Mouse (Mus musculus): ENCODE data around the gene Gm45618. TPM values are rescaled to one million over a fixed set of nuclear protein-coding genes. Genes with fewer than 3 reads are reported as not detected.
"Not testable (repeated sequence)": the region's sequence is repeated elsewhere in the genome, so short reads cannot be mapped to it uniquely, and the experiment has no call there.

The Gm45618 gene
- not detected in 2 replicates for polyA plus RNA-seq (2014; fragmentation: Nextera tagmentation; extraction: Ambion mirVana)

GRCm38 (mm10) chr7:142120629-142121028 is at the start of gene Gm45618:
Gm45618 (minus strand) TSS chr7:142120729.
- not testable (repeated sequence) for H3K36me3 ChIP-seq (ENCODE audit: control insufficient read depth, insufficient read depth, low read length); ATAC-seq (ENCODE audit: insufficient number of reproducible peaks, low FRiP score, low TSS enrichment, low read depth); H3K27ac ChIP-seq (replicated peaks; ENCODE audit: low read depth, low read length); DNase-seq (ENCODE audit: low spot score); H3K27me3 ChIP-seq (ENCODE audit: control insufficient read depth, insufficient read depth, low read length); H3K4me1 ChIP-seq (ENCODE audit: control insufficient read depth, insufficient read depth, low read length); H3K9me3 ChIP-seq (ENCODE audit: control insufficient read depth, low read length); H3K4me3 ChIP-seq (ENCODE audit: low read depth, low read length); H3K4me2 ChIP-seq (ENCODE audit: low read depth, severe bottlenecking); H3K9ac ChIP-seq (ENCODE audit: low read length)
- 88% methylated on average over 1 of the region's 1 CpGs for WGBS

GRCm38 (mm10) chr7:142169836-142170235 is 49.3 kb upstream of the Gm45618 start:
- no peak overlapping the region for H3K4me2 ChIP-seq (ENCODE audit: low read depth, severe bottlenecking)
- H3K4me1 ChIP-seq (ENCODE audit: control insufficient read depth, insufficient read depth, low read length), result no peaks in the 10 kb centered on the region
- WGBS, result 44% methylated on average over 3 of the region's 3 CpGs
- H3K27ac ChIP-seq (replicated peaks; ENCODE audit: low read depth, low read length), result no peak overlapping the region
- H3K4me3 ChIP-seq (ENCODE audit: low read depth, low read length), result no peak overlapping the region
- H3K27me3 ChIP-seq (ENCODE audit: control insufficient read depth, insufficient read depth, low read length), result no peaks in the 10 kb centered on the region
- H3K36me3 ChIP-seq (ENCODE audit: control insufficient read depth, insufficient read depth, low read length), result no peaks in the 10 kb centered on the region
- no peak for DNase-seq (ENCODE audit: low spot score)
- no peaks in the 10 kb centered on the region for H3K9me3 ChIP-seq (ENCODE audit: control insufficient read depth, low read length)
- no peak for ATAC-seq (ENCODE audit: insufficient number of reproducible peaks, low FRiP score, low TSS enrichment, low read depth)
- H3K9ac ChIP-seq (ENCODE audit: low read length), result no peak overlapping the region

- not testable (repeated sequence) for ATAC-seq (ENCODE audit: insufficient number of reproducible peaks, low FRiP score, low TSS enrichment, low read depth); H3K36me3 ChIP-seq (ENCODE audit: control insufficient read depth, insufficient read depth, low read length); H3K9ac ChIP-seq (ENCODE audit: low read length); H3K4me1 ChIP-seq (ENCODE audit: control insufficient read depth, insufficient read depth, low read length); H3K27ac ChIP-seq (replicated peaks; ENCODE audit: low read depth, low read length); H3K27me3 ChIP-seq (ENCODE audit: control insufficient read depth, insufficient read depth, low read length); H3K9me3 ChIP-seq (ENCODE audit: control insufficient read depth, low read length); DNase-seq (ENCODE audit: low spot score); H3K4me3 ChIP-seq (ENCODE audit: low read depth, low read length); H3K4me2 ChIP-seq (ENCODE audit: low read depth, severe bottlenecking)
These were observed 45.1 kb upstream of the Gm45618 start, which contains the start of gene Gm4553 for GRCm38 (mm10) chr7:142165639-142166038. Gm4553 (minus strand) TSS chr7:142165739.

- ATAC-seq (ENCODE audit: insufficient number of reproducible peaks, low FRiP score, low TSS enrichment, low read depth) (no peak), DNase-seq (ENCODE audit: low spot score) (no peak)
- WGBS, result 88% methylated on average over 3 of the region's 3 CpGs
These were observed 38.8 kb upstream of the Gm45618 start for GRCm38 (mm10) chr7:142159366-142159765.

GRCm38 (mm10) chr7:142157013-142157412 is 36.5 kb upstream of the Gm45618 start, which contains the start of gene Gm29735:
Gm29735 (minus strand) TSS chr7:142157113.
- WGBS, result 43% methylated on average over 2 of the region's 2 CpGs

More at GRCm38 (mm10) chr7:142159366-142159765, 38.8 kb upstream of the Gm45618 start:
- no peaks in the 10 kb centered on the region for H3K27me3 ChIP-seq (ENCODE audit: control insufficient read depth, insufficient read depth, low read length)
- H3K4me2 ChIP-seq (ENCODE audit: low read depth, severe bottlenecking), result no peak overlapping the region
- no peaks in the 10 kb centered on the region for H3K9me3 ChIP-seq (ENCODE audit: control insufficient read depth, low read length)
- no peak overlapping the region for H3K9ac ChIP-seq (ENCODE audit: low read length)
- H3K4me3 ChIP-seq (ENCODE audit: low read depth, low read length), result no peak overlapping the region
- no peak overlapping the region for H3K27ac ChIP-seq (replicated peaks; ENCODE audit: low read depth, low read length)
- H3K36me3 ChIP-seq (ENCODE audit: control insufficient read depth, insufficient read depth, low read length), result no peaks in the 10 kb centered on the region
- no peaks in the 10 kb centered on the region for H3K4me1 ChIP-seq (ENCODE audit: control insufficient read depth, insufficient read depth, low read length)

GRCm38 (mm10) chr7:142155308-142155707 is 34.8 kb upstream of the Gm45618 start:
- WGBS, result 72% methylated on average over 1 of the region's 1 CpGs
- H3K9ac ChIP-seq (ENCODE audit: low read length), result no peak overlapping the region
- ATAC-seq (ENCODE audit: insufficient number of reproducible peaks, low FRiP score, low TSS enrichment, low read depth) (no peak), DNase-seq (ENCODE audit: low spot score) (no peak)
- H3K36me3 ChIP-seq (ENCODE audit: control insufficient read depth, insufficient read depth, low read length), result no peaks in the 10 kb centered on the region
- H3K4me2 ChIP-seq (ENCODE audit: low read depth, severe bottlenecking), result no peak overlapping the region
- no peaks in the 10 kb centered on the region for H3K27me3 ChIP-seq (ENCODE audit: control insufficient read depth, insufficient read depth, low read length)
- no peak overlapping the region for H3K27ac ChIP-seq (replicated peaks; ENCODE audit: low read depth, low read length)
- H3K9me3 ChIP-seq (ENCODE audit: control insufficient read depth, low read length), result no peaks in the 10 kb centered on the region
- H3K4me3 ChIP-seq (ENCODE audit: low read depth, low read length), result no peak overlapping the region
- no peaks in the 10 kb centered on the region for H3K4me1 ChIP-seq (ENCODE audit: control insufficient read depth, insufficient read depth, low read length)

More at GRCm38 (mm10) chr7:142157013-142157412, 36.5 kb upstream of the Gm45618 start, which contains the start of gene Gm29735:
- not testable (repeated sequence) for H3K27ac ChIP-seq (replicated peaks; ENCODE audit: low read depth, low read length); ATAC-seq (ENCODE audit: insufficient number of reproducible peaks, low FRiP score, low TSS enrichment, low read depth); H3K27me3 ChIP-seq (ENCODE audit: control insufficient read depth, insufficient read depth, low read length); H3K9me3 ChIP-seq (ENCODE audit: control insufficient read depth, low read length); DNase-seq (ENCODE audit: low spot score); H3K4me3 ChIP-seq (ENCODE audit: low read depth, low read length); H3K9ac ChIP-seq (ENCODE audit: low read length); H3K4me1 ChIP-seq (ENCODE audit: control insufficient read depth, insufficient read depth, low read length); H3K4me2 ChIP-seq (ENCODE audit: low read depth, severe bottlenecking); H3K36me3 ChIP-seq (ENCODE audit: control insufficient read depth, insufficient read depth, low read length)

- no peaks in the 10 kb centered on the region for H3K36me3 ChIP-seq (ENCODE audit: control insufficient read depth, insufficient read depth, low read length)
- no peak overlapping the region for H3K4me3 ChIP-seq (ENCODE audit: low read depth, low read length)
- H3K27ac ChIP-seq (replicated peaks; ENCODE audit: low read depth, low read length), result no peak overlapping the region
- no peak overlapping the region for H3K4me2 ChIP-seq (ENCODE audit: low read depth, severe bottlenecking)
- no peaks in the 10 kb centered on the region for H3K27me3 ChIP-seq (ENCODE audit: control insufficient read depth, insufficient read depth, low read length)
- DNase-seq (ENCODE audit: low spot score) (no peak), ATAC-seq (ENCODE audit: insufficient number of reproducible peaks, low FRiP score, low TSS enrichment, low read depth) (no peak)
- no peak overlapping the region for H3K9ac ChIP-seq (ENCODE audit: low read length)
- no peaks in the 10 kb centered on the region for H3K4me1 ChIP-seq (ENCODE audit: control insufficient read depth, insufficient read depth, low read length)
- 82% methylated on average over 4 of the region's 4 CpGs for WGBS
- no peaks in the 10 kb centered on the region for H3K9me3 ChIP-seq (ENCODE audit: control insufficient read depth, low read length)
These were observed 31.7 kb upstream of the Gm45618 start for GRCm38 (mm10) chr7:142152191-142152590.

GRCm38 (mm10) chr7:142148633-142149032 is 28.1 kb upstream of the Gm45618 start:
- Histone ChIP-seq H3K9me3 (ENCODE audit: control insufficient read depth, low read length) (no peaks in the 10 kb centered on the region), H3K4me1 (ENCODE audit: control insufficient read depth, insufficient read depth, low read length) (no peaks in the 10 kb centered on the region), H3K4me3 (ENCODE audit: low read depth, low read length) (no peak overlapping the region), H3K36me3 (ENCODE audit: control insufficient read depth, insufficient read depth, low read length) (no peaks in the 10 kb centered on the region), H3K27me3 (ENCODE audit: control insufficient read depth, insufficient read depth, low read length) (no peaks in the 10 kb centered on the region), H3K9ac (ENCODE audit: low read length) (no peak overlapping the region), H3K27ac (replicated peaks; ENCODE audit: low read depth, low read length) (no peak overlapping the region), H3K4me2 (ENCODE audit: low read depth, severe bottlenecking) (no peak overlapping the region)
- no peak for DNase-seq (ENCODE audit: low spot score)
- no peak for ATAC-seq (ENCODE audit: insufficient number of reproducible peaks, low FRiP score, low TSS enrichment, low read depth)

GRCm38 (mm10) chr7:142146033-142146432 is 25.5 kb upstream of the Gm45618 start:
- Histone ChIP-seq H3K4me1 (ENCODE audit: control insufficient read depth, insufficient read depth, low read length) (no peaks in the 10 kb centered on the region), H3K36me3 (ENCODE audit: control insufficient read depth, insufficient read depth, low read length) (no peaks in the 10 kb centered on the region), H3K4me2 (ENCODE audit: low read depth, severe bottlenecking) (no peak overlapping the region), H3K27ac (replicated peaks; ENCODE audit: low read depth, low read length) (no peak overlapping the region), H3K9ac (ENCODE audit: low read length) (no peak overlapping the region), H3K27me3 (ENCODE audit: control insufficient read depth, insufficient read depth, low read length) (no peaks in the 10 kb centered on the region), H3K9me3 (ENCODE audit: control insufficient read depth, low read length) (no peaks in the 10 kb centered on the region), H3K4me3 (ENCODE audit: low read depth, low read length) (no peak overlapping the region)
- WGBS, result 0% methylated on average over 1 of the region's 1 CpGs
- DNase-seq (ENCODE audit: low spot score) (peak; percentile 68), ATAC-seq (ENCODE audit: insufficient number of reproducible peaks, low FRiP score, low TSS enrichment, low read depth) (no peak)

Data from limb, embryonic 11.5 days (tissue).